Mouse (Mus musculus): Measurements from ENCODE around the gene Snap47. TPM values are rescaled to one million over a fixed set of nuclear protein-coding genes. Genes with fewer than 3 reads are reported as not detected.

Snap47 gene
- polyA plus RNA-seq (2017; shearing (Covaris generic)), result 10 to 100 TPM; 53.7 to 59.5 TPM

DNA sequence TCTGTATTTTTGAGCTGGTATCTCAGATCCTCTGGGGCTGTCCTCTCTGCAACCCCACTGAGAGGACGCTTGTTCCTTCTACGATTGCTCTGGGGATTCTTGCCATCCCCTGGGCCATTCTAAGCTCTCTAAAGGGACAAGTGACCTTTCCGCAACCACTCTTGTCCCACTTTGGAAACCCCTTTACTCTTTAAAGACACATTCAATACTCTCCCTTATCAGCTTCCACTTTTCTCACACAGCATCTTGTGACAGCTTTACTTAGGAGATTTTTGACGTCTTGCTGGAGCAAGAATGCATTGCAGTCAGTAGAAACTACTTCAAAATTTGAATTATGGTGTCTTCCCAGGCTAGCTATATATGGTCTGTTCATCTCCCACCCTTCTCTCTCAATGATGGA is at the start of gene Snap47:
Gene Snap47, minus strand, starts transcription at position 101 of the 400 bp plus-strand sequence.
- ATAC-seq, result no peak

DNA sequence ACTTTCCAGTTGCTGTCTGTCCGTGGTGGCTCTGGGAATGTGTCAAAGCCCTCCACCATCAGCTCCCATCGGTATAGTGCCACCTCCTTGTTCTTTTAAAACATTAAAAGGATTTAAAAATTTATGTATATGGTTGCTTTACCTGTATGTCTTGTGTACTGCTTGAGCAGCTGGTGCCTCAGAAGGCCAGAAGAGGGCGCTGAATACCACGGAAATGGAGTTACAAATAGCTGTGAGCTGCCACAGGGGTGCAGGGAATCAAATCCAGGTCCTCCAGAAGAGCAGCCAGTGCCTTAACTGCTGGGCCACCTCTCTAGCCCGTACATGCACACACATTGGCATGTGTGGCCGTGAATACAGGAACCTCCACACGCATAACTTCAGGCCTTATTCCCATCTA is 46.8 kb upstream of the Snap47 start:
- ATAC-seq, result no peak

DNA sequence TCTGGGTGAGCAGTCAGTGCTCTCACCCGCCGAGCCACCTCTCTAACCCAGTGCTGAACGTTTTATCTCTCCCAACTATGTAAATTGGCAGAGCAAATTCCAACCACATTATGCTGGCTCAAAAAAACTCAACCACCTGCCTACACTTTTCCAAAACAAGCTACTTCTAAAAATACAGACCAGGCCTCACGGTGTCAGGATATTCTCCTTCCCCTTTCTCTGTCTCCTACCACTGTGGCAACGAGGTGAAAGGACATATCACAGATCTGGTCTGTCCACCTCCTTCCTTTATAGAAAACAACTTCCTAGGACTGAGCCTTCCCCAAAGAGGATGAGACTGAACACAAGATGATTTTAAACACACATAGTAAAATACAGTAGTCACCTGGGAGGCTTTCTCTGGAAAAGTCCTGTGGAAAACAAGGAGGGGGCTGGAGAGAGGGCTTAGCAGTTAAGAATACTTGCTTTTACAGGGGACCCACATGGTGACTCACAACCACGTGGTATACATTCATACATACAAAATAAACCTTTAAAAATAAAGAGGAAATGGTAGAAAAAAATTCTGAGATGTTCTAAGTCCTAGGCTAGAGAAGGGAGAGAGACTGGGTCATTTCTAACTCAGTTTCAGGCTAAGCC is 45.8 kb upstream of the Snap47 start:
- no peak for ATAC-seq

GRCm38 (mm10) chr11:59486222-59486621 is 35.2 kb upstream of the Snap47 start:
- ATAC-seq, result no peak

GRCm38 (mm10) chr11:59485641-59486040 is 34.7 kb upstream of the Snap47 start:
- ATAC-seq, result no peak

GRCm38 (mm10) chr11:59483212-59483611 is 32.2 kb upstream of the Snap47 start:
- no peak for ATAC-seq

DNA sequence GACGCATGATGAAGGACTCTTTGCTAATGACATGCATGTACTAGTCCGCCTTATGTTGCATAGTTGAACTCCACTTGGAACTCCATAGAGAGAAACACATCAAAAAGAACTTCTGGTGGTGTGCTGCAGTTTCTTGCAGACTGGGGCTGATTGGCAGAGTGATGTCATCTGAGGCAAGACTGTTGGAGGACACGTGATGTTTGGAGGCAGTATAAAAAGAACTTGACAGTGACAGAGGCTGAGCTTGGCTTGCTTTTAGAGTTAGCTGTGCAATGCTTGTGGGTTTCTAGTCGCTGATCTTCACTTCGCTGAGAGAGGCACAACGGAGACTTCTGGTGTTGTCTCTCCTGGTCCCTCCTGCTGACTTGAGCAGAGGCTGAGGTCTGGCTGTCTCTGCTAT is 26.3 kb upstream of the Snap47 start:
- no peak for ATAC-seq

DNA sequence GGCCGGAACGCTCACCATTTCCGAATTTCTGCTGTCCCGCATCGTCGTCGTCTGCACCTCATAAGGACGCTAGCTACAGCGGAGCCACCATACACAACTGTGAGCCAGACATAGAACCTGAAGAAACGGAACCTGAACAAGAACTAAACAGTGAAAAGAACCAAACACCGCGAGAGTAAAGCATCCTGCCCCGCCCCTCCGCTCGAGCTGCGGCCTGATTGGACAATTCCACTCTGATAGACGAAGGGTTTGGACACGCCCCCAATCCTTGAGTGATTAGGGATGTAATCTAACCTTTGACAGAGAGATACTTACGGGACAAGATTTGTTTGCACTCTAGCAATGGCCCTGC is 21.3 kb upstream of the Snap47 start, which contains the start of gene Zfp867:
Gene Zfp867, minus strand, starts transcription at position 149 of the 352 bp plus-strand sequence.
- peak; percentile 96 for ATAC-seq

DNA sequence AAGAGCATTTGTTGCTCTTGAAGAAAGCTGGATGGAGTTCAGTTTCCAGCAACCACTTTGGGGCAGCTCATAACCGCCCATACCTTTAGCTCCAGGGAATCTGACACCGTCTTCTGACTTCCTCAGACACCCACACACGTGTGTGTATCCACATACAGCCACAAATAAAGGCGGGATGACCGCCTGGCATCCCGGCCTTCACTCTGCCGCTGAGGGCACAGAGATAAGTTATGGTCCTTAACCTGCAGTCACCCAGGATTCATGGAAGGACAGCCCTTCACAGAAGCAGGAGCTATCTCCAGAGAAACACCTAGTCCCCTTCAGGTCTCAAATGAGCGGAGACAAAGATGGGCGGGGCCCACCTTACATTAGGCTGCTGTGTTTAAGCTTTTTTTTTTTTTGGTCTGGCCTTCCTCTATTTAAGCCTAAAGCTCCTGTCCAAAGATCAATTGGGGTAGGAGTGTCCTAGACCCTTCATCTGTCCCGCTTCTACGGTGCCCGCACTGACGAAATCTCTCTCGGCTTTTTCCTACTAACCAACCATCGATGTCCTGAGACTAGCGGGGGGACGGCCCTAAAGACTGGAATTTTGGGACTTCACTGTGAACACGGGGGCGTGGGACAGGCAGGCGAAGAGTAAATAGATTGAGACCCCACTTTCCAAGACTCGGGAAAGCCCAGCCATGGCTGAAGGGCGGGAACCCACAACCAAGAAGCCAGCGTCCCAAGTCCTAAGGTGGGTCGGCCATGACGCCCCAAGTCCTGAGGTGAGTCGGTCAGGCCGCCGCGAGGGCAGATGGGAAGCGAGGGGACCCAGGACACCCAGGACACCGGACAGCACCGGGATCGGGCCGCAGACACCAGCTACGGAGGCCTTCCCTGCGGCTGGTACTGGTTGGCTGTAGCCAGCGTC is 20.7 kb upstream of the Snap47 start:
- no peak for ATAC-seq

DNA sequence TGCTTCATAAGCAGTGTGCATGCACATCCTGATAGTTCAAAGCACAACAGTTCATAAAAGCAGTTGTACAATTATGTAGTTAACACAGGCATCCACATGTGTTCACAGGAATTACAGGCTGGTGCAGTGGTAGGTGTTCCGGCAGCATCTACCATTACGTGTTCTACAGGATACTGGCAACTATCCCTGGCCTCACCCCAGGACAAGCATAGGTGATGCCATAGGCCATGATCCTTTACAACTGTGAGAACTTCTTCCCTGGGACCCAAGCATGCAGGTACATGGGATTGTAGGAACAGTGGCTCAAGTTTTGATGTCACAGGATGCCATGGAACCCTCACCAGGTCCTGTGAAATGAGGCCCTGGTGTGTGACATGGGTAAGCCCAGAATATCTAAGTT is 9.5 kb upstream of the Snap47 start:
- no peak for ATAC-seq

- no peak for ATAC-seq
Measured at GRCm38 (mm10) chr11:59458973-59459372, 8.0 kb upstream of the Snap47 start.

DNA sequence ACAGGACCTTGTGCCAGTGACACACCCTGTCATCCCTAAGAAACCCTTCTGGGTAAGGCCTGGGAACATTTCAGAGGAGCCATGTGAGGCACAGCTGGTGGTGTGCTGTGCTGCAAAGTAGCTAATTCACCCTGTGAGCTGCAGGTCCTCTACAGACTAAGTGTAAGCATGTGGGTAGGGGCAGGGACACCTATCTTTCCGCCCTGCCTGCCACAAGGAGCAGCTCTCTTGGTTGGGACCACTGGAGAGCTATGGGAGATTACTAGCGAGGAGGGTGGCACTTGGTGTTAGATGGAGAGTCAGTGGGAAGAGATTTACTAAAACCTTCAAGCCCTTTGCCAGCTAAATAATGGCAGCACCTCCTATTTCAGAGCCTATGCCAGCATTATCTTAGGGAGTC is 5.9 kb upstream of the Snap47 start:
- ATAC-seq, result no peak

DNA sequence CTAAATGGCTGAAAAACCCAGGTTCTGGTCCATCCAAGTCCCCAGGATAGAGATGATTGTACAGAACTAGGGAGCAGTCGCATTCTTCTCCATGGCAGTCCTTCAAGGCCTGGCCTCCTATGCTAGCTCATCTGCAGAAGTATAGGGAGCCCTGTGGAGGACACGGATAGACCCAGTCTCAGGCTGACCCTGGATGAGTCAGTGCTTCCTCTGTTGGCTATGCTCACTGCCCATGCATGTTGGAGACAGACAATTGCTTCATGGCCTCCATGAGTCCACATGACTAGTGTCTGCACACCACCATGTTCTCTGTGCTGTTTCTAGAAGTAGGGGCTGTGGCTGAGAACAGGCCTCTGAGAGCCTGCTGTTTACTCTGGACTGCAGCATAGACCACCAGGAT is 5.4 kb upstream of the Snap47 start:
- no peak for ATAC-seq

GRCm38 (mm10) chr11:59450230-59450771 is 685 bp downstream of the Snap47 start:
- ATAC-seq, result peak; percentile 64

DNA sequence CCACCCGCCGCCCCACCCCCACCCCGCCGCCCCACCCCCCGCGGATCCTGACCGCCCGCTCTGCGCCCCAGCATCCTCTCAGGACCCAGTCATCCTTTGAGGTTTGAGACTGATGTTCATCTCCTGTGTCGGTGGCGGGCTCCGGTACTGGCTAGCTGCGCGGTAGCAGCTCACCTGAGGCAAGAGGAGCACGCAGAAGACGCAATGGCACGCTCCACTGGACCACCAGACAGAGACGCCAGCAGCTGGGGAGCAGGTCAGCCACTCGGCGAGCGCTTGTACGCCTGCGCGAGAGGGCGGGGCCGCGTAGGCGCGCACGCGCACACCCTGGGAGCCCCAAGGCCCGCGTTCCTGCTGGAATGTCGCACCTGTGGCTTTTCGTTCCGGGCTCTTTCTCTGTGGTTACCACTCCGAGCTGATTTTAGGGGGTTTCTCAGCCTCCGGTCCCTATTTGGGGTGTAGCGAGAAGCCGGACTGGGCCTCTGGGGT is 1.2 kb downstream of the Snap47 start, which contains the start of gene Jmjd4:
Gene Jmjd4, plus strand, starts transcription at position 305 of the 489 bp plus-strand sequence.
- peak; percentile 71 for ATAC-seq

DNA sequence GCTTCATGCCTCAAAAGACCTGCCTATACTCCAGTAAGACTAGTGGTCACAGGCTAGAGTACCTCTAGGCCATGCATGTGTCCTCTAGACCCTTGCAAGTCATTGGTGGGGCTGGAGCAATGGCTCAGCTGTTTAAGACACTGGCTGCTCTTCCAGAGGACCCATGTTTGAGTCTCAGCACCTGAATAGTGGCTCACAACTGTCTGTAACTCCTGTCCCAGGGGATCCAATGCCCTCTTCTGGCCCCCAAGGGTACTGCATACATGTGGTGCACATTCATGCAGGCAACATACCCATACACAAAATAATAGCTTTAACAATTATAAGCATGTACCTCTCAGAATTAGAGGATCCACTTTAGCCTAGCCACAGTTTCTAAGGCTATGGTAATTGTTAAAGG is 7.9 kb downstream of the Snap47 start:
- no peak for ATAC-seq

- ATAC-seq, result no peak
Measured at GRCm38 (mm10) chr11:59437954-59438353, 13.0 kb downstream of the Snap47 start.

- ATAC-seq, result no peak
Measured at GRCm38 (mm10) chr11:59432261-59432660, 18.7 kb downstream of the Snap47 start.

GRCm38 (mm10) chr11:59429959-59430358 is 21.0 kb downstream of the Snap47 start:
- ATAC-seq, result no peak

DNA sequence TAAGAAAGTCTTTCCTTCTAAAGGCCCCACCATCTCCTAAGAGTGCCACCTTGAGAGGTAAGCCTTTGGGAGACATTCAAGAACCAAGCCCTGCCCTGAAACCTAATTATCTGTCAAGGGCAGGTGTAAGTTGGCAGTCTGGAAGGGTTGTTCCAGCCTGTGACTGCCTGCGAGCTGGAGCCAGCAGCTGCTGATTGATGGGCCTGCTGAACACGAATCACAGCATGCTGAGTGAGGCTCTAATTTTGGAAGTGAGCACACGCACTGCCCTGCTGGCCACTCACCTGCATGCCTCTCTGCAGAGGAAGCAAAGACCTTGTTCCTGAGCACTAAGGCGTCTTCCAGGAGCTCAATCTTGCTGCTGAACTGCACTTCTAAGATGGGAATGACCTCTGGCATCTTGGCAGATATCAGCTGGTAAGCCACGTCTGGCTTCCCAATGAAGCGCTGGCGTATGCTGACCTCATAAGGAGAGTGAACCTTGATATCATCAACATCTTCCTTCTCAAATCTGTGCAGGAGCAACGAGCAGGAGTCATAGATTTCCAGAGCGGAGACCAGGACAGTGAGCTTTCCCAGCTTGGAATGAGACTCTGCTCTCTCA is 22.8 kb downstream of the Snap47 start:
- ATAC-seq, result no peak

- peak; percentile 80 for ATAC-seq
Measured at GRCm38 (mm10) chr11:59425671-59426101, 25.3 kb downstream of the Snap47 start.

GRCm38 (mm10) chr11:59423010-59423588 is 27.9 kb downstream of the Snap47 start:
- no peak for ATAC-seq

DNA sequence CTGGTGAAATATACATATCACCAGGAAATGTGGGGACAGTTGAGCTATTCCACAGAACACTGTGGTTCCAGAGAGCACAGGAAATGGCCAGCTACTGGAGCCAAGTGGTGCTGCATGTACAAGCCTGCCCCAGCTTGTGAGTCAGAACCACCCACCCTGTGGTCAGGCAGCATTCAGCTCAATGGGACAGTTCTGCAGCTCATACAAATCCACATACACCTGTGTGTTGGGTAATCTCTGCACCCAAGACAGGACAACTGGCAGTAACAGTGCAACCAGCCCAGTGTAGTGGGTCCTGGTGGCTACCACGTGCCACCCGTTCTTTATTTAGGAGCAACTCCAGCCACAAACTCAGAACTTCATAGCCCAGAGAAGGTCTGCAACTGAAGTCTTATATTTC is 29.0 kb downstream of the Snap47 start:
- ATAC-seq, result no peak

Measured in activated CD4-positive, CD25-positive, alpha-beta regulatory T cell, adult 4 months (primary cell).